Mouse (Mus musculus) myocyte (in vitro differentiated cells): ENCODE measurements around the gene Mmd. TPM values are rescaled to one million over a fixed set of nuclear protein-coding genes. Genes with fewer than 3 reads are reported as not detected.

Experiments used
- H3K27me3 ChIP-seq: one replicate; pipeline ENCODE4 v1.6.1; 2011; ENCODE audit not compliant: control insufficient read depth, insufficient read depth, insufficient read length
- H3K36me3 ChIP-seq: one replicate; pipeline ENCODE4 v1.6.1; 2011; ENCODE audit not compliant: control insufficient read depth, insufficient read depth
- H3K4me2 ChIP-seq: one replicate; pipeline ENCODE4 v1.6.1; 2011; ENCODE audit warnings: low read depth, control low read depth
- H3K4me3 ChIP-seq: one replicate; pipeline ENCODE4 v1.5.1; 2011; ENCODE audit warnings: mild to moderate bottlenecking, control low read depth, moderate library complexity
- H3K79me2 ChIP-seq: one replicate; pipeline ENCODE4 v1.6.1; 2011; ENCODE audit not compliant: control insufficient read depth, insufficient read depth
- H3ac ChIP-seq: one replicate; pipeline ENCODE4 v1.6.1; 2011; ENCODE audit not compliant: control insufficient read depth, insufficient read length
- CEBPB ChIP-seq: IDR thresholded peaks from 2 replicates; pipeline ENCODE4 v1.6.1; 2011; ENCODE audit warnings: mild to moderate bottlenecking, moderate library complexity; ENCODE audit not compliant: poor library complexity, insufficient read depth, severe bottlenecking
- E2F4 ChIP-seq: IDR thresholded peaks from one replicate; pipeline ENCODE4 v1.6.1; 2011; ENCODE audit warnings: mild to moderate bottlenecking, control low read depth, moderate library complexity; ENCODE audit not compliant: insufficient read depth
- MAX ChIP-seq: IDR thresholded peaks from one replicate; pipeline ENCODE4 v1.6.1; 2011; ENCODE audit warnings: low read depth, mild to moderate bottlenecking, control low read depth
- MYOD1 ChIP-seq, 3 experiments: IDR thresholded peaks; one replicate each; pipeline ENCODE4 v1.6.1; 2011; ENCODE audit warnings: control low read depth in 2 of 3, low read depth in 2 of 3, mild to moderate bottlenecking in 2 of 3, moderate library complexity in 1 of 3; ENCODE audit not compliant: insufficient read length in 2 of 3, control insufficient read depth in 1 of 3
- MYOG ChIP-seq, 3 experiments: IDR thresholded peaks; one replicate each; pipeline ENCODE4 v1.6.1; 2011; ENCODE audit warnings: control low read depth in 2 of 3, low read depth in 2 of 3, mild to moderate bottlenecking in 2 of 3; ENCODE audit not compliant: insufficient read length in 2 of 3, control insufficient read depth in 1 of 3, insufficient read depth in 1 of 3
- POLR2A ChIP-seq: IDR thresholded peaks from one replicate; pipeline ENCODE4 v1.6.1; 2011; ENCODE audit warnings: low read depth, mild to moderate bottlenecking, control low read depth, moderate library complexity; ENCODE audit not compliant: insufficient read length
- POLR2AphosphoS2 ChIP-seq: IDR thresholded peaks from one replicate; pipeline ENCODE4 v1.6.1; 2011; ENCODE audit warnings: low read depth, control low read depth; ENCODE audit not compliant: insufficient read length
- REST ChIP-seq: IDR thresholded peaks from one replicate; pipeline ENCODE4 v1.6.1; 2011; ENCODE audit warnings: mild to moderate bottlenecking, control low read depth, moderate library complexity; ENCODE audit not compliant: insufficient read depth, insufficient read length
- SRF ChIP-seq: IDR thresholded peaks from one replicate; pipeline ENCODE4 v1.6.1; 2011; ENCODE audit warnings: low read depth; ENCODE audit not compliant: control insufficient read depth, insufficient read length
- TCF12 ChIP-seq: IDR thresholded peaks from one replicate; pipeline ENCODE4 v1.6.1; 2011; ENCODE audit warnings: mild to moderate bottlenecking, control low read depth; ENCODE audit not compliant: poor library complexity, insufficient read depth, severe bottlenecking
- TCF3 ChIP-seq: IDR thresholded peaks from one replicate; pipeline ENCODE4 v1.6.1; 2011; ENCODE audit warnings: low read depth, control low read depth; ENCODE audit not compliant: insufficient read length
- USF1 ChIP-seq: IDR thresholded peaks from one replicate; pipeline ENCODE4 v1.6.1; 2011; ENCODE audit warnings: low read depth, mild to moderate bottlenecking, control low read depth, moderate library complexity
- polyA plus RNA-seq: library from polyadenylated mRNA; unstranded; fragments of >200 nt; fragmentation: generic; extraction: Trizol; gene quantifications from one replicate; pipeline ENCODE4 v1.2.1, GENCODE M21; 2012; ENCODE audit warnings: missing spikeins

The Mmd gene
- polyA plus RNA-seq, 1 experiment = 36.0 TPM

GRCm38 (mm10) chr11:90268934-90269333 is 19.7 kb downstream of the Mmd start:
- no peak overlapping the region for H3K4me3 ChIP-seq
- H3K4me2 ChIP-seq = no peak overlapping the region
- H3ac ChIP-seq = no peak overlapping the region
- TF ChIP-seq TCF12 (no peak), POLR2A (no peak), SRF (no peak), MYOD1 (IDR thresholded peaks at IDR 0.05; ENCODE audit: control insufficient read depth in 1 of 3, insufficient read length in 2 of 3, low read depth in 2 of 3) (no peak), MAX (no peak), USF1 (no peak), TCF3 (no peak), E2F4 (no peak), POLR2AphosphoS2 (no peak), REST (no peak), MYOG (IDR thresholded peaks at IDR 0.05; ENCODE audit: control insufficient read depth in 1 of 3, insufficient read depth in 1 of 3, insufficient read length in 2 of 3, low read depth in 2 of 3) (no peak), CEBPB (no peak)
- no peaks in the 10 kb centered on the region for H3K79me2 ChIP-seq
- peaks cover 26% of the 10 kb centered on the region for H3K36me3 ChIP-seq
- H3K27me3 ChIP-seq = no peaks in the 10 kb centered on the region

- Histone ChIP-seq H3K4me3 (no peak overlapping the region), H3K27me3 (no peaks in the 10 kb centered on the region), H3ac (no peak overlapping the region), H3K4me2 (no peak overlapping the region), H3K79me2 (no peaks in the 10 kb centered on the region), H3K36me3 (peaks cover 28% of the 10 kb centered on the region)
- TF ChIP-seq E2F4 (no peak), MYOG (IDR thresholded peaks at IDR 0.05; ENCODE audit: control insufficient read depth in 1 of 3, insufficient read depth in 1 of 3, insufficient read length in 2 of 3, low read depth in 2 of 3) (no peak), TCF3 (no peak), USF1 (no peak), POLR2A (no peak), MAX (no peak), REST (no peak), SRF (no peak), TCF12 (no peak), CEBPB (no peak), MYOD1 (IDR thresholded peaks at IDR 0.05; ENCODE audit: control insufficient read depth in 1 of 3, insufficient read length in 2 of 3, low read depth in 2 of 3) (no peak), POLR2AphosphoS2 (no peak)
These were observed 20.3 kb downstream of the Mmd start for GRCm38 (mm10) chr11:90269398-90270123.

GRCm38 (mm10) chr11:90270132-90270877 is 21.0 kb downstream of the Mmd start:
- no peak overlapping the region for H3K4me3 ChIP-seq
- H3K27me3 ChIP-seq = no peaks in the 10 kb centered on the region
- TF ChIP-seq E2F4 (no peak), TCF12 (no peak), USF1 (no peak), MYOG (IDR thresholded peaks at IDR 0.05; ENCODE audit: control insufficient read depth in 1 of 3, insufficient read depth in 1 of 3, insufficient read length in 2 of 3, low read depth in 2 of 3) (no peak), POLR2AphosphoS2 (no peak), MYOD1 (IDR thresholded peaks at IDR 0.05; ENCODE audit: control insufficient read depth in 1 of 3, insufficient read length in 2 of 3, low read depth in 2 of 3) (no peak), CEBPB (no peak)
- no peaks in the 10 kb centered on the region for H3K79me2 ChIP-seq
- no peak overlapping the region for H3K4me2 ChIP-seq
- H3ac ChIP-seq = no peak overlapping the region
- H3K36me3 ChIP-seq = peaks cover 28% of the 10 kb centered on the region

- no peaks in the 10 kb centered on the region for H3K79me2 ChIP-seq
- no peaks in the 10 kb centered on the region for H3K27me3 ChIP-seq
- H3ac ChIP-seq = no peak overlapping the region
- H3K4me3 ChIP-seq = no peak overlapping the region
- H3K4me2 ChIP-seq = no peak overlapping the region
- peaks cover 21% of the 10 kb centered on the region for H3K36me3 ChIP-seq
- TF ChIP-seq MAX (no peak), TCF12 (no peak), USF1 (no peak), MYOG (IDR thresholded peaks at IDR 0.05; ENCODE audit: control insufficient read depth in 1 of 3, insufficient read depth in 1 of 3, insufficient read length in 2 of 3, low read depth in 2 of 3) (no peak), SRF (no peak), MYOD1 (IDR thresholded peaks at IDR 0.05; ENCODE audit: control insufficient read depth in 1 of 3, insufficient read length in 2 of 3, low read depth in 2 of 3) (no peak), CEBPB (no peak), E2F4 (no peak), REST (no peak), TCF3 (no peak), POLR2A (no peak), POLR2AphosphoS2 (no peak)
These were observed 24.9 kb downstream of the Mmd start for GRCm38 (mm10) chr11:90274187-90274586.
